Mouse (Mus musculus) G1E (cell line): ENCODE data around the gene Gm45716. TPM values are rescaled to one million over a fixed set of nuclear protein-coding genes. Genes with fewer than 3 reads are reported as not detected.

Experiments used
- ATAC-seq: 2 replicates; pipeline ENCODE4 v1.8.0; 2016; ENCODE audit warnings: mild to moderate bottlenecking; ENCODE audit not compliant: insufficient number of reproducible peaks, poor library complexity, low FRiP score, severe bottlenecking; ENCODE audit errors: extremely low read depth
- DNase-seq: peaks from one replicate; pipeline ENCODE4 v3.0.0; 2012; ENCODE audit warnings: low spot score
- H3K27me3 ChIP-seq: 2 replicates; pipeline ENCODE4 v1.6.1; 2012; ENCODE audit warnings: mild to moderate bottlenecking, low read length, inconsistent platforms; ENCODE audit not compliant: insufficient read depth
- H3K36me3 ChIP-seq: replicated peaks from 2 replicates; pipeline ENCODE3; 2012; ENCODE audit warnings: mild to moderate bottlenecking, inconsistent platforms
- H3K4me1 ChIP-seq: 2 replicates; pipeline ENCODE4 v1.6.1; 2012; ENCODE audit warnings: low read depth, low read length, inconsistent platforms, mixed read lengths; ENCODE audit not compliant: insufficient read depth
- H3K4me3 ChIP-seq: 2 replicates; pipeline ENCODE4 v1.5.1; 2012; ENCODE audit warnings: low read depth, mild to moderate bottlenecking, inconsistent platforms, low read length, moderate library complexity, mixed read lengths
- H3K9me3 ChIP-seq: replicated peaks from 2 replicates; pipeline ENCODE4 v1.6.1; 2012; ENCODE audit warnings: inconsistent platforms
- CTCF ChIP-seq: IDR thresholded peaks from 2 replicates; pipeline ENCODE4 v1.5.1; 2012; ENCODE audit warnings: low read depth, low read length, inconsistent platforms, mixed read lengths
- GATA1 ChIP-seq: IDR thresholded peaks from 2 replicates; pipeline ENCODE4 v1.6.1; 2012; ENCODE audit warnings: borderline replicate concordance, low read length, inconsistent platforms, mixed read lengths
- GATA2 ChIP-seq: IDR thresholded peaks from 2 replicates; pipeline ENCODE4 v1.6.1; 2012; ENCODE audit warnings: low read depth, low read length, inconsistent platforms, borderline replicate concordance
- POLR2AphosphoS5 ChIP-seq: IDR thresholded peaks from 2 replicates; pipeline ENCODE4 v1.6.1; 2012; ENCODE audit warnings: low read depth, low read length, inconsistent platforms; ENCODE audit not compliant: insufficient replicate concordance
- TAL1 ChIP-seq: conservative IDR thresholded peaks from 2 replicates; pipeline ENCODE4 v1.6.1; 2012; ENCODE audit warnings: low read depth, low read length, inconsistent platforms, mixed read lengths
- polyA plus RNA-seq: library from polyadenylated mRNA; stranded (reverse); fragments of >175 nt; gene quantifications from 2 replicates; pipeline ENCODE4 v1.2.3, GENCODE M21; 2012
- total RNA-seq, 2 experiments: library from RNA; stranded (forward) in 1 of 2; stranded (reverse) in 1 of 2; fragments of 200-1000 nt in 1 of 2; fragments of >200 nt in 1 of 2; fragmentation: Nextera tagmentation in 1 of 2; gene quantifications; 2 replicates each; pipeline ENCODE4 v1.2.3; 2014 to 2017

Gene Gm45716
- total and polyA plus RNA-seq, 3 experiments = 0.61 to 4.3 (median 2.3) TPM

DNA sequence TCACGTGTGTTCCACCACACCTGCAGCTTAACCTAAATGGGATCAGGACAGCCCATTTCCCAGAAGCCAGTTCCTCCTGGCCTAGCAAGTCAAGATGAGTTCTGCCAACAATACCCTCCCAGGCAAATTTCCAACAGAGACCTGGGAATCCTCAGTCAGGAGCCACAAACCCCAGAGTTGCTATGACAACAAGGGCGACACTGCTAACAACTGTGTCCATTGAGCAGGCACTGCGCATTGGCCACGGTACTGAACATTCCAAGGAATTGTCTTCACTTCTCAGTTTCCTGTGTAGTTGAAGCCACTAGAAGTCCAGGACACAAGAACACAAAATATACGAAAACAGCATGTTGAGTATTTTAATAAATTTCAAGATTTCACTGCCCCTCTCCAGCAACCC is 50.1 kb downstream of the Gm45716 start:
- DNase-seq (no peak), ATAC-seq (no peak)
- H3K27me3 ChIP-seq = no peaks in the 10 kb centered on the region
- H3K4me3 ChIP-seq = no peak overlapping the region
- H3K4me1 ChIP-seq = no peaks in the 10 kb centered on the region
- TF ChIP-seq GATA1 = no peak
- no peak for TF ChIP-seq CTCF
- TF ChIP-seq TAL1 = no peak
- 0 out of 2 replicates have a peak, but pooled peaks cover 3% of the 10 kb centered on the region for H3K9me3 ChIP-seq
- H3K36me3 ChIP-seq = no peaks in the 10 kb centered on the region

- DNase-seq (no peak), ATAC-seq (no peak)
- Histone ChIP-seq H3K4me3 (no peak overlapping the region), H3K36me3 (no peaks in the 10 kb centered on the region), H3K4me1 (no peaks in the 10 kb centered on the region), H3K9me3 (0 out of 2 replicates have a peak, but pooled peaks cover 3% of the 10 kb centered on the region), H3K27me3 (no peaks in the 10 kb centered on the region)
- TF ChIP-seq TAL1 = no peak
These were observed 51.2 kb downstream of the Gm45716 start for GRCm38 (mm10) chr11:90238657-90239056.

DNA sequence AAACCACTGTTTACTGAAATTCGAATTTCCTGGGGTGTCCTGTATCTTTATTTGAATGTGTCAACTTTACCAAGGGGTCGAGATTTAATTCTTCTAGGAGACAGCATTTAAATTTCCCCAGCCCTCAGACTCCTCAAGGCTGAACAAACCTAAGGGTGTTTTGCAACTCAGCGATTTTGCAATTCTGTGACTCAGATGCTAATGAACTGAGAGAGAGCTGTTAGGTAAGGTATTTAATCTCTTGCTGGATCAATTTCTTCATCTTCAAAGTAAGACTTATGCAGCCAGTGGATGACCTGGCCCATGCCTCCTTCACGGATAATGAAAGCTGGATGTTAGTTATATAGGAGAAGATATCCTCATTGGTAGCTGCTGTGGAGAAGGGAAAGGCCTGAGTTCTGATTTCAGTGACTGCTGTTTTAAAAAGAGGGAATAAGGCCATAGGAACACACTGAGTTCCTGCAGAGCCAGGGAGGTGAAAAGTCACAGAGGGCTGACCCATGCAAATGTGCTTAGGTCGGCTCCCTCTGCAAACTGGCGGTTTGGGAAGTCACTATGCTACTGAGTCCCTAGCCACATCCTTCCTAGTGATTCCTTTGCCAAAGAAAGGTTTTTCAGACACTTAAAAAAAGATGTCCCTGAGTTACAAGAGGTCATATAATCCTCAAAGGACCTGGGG is 53.3 kb downstream of the Gm45716 start:
- no peaks in the 10 kb centered on the region for H3K4me1 ChIP-seq
- no peaks in the 10 kb centered on the region; the same call in 1 of the 2 replicates for H3K27me3 ChIP-seq
- DNase-seq (no peak), ATAC-seq (no peak)
- TF ChIP-seq TAL1 (no peak), POLR2AphosphoS5 (no peak), GATA2 (no peak), GATA1 (no peak), CTCF (no peak)
- H3K4me3 ChIP-seq = no peak overlapping the region
- H3K9me3 ChIP-seq = 0 out of 2 replicates have a peak, but pooled peaks cover 3% of the 10 kb centered on the region
- no peaks in the 10 kb centered on the region for H3K36me3 ChIP-seq

DNA sequence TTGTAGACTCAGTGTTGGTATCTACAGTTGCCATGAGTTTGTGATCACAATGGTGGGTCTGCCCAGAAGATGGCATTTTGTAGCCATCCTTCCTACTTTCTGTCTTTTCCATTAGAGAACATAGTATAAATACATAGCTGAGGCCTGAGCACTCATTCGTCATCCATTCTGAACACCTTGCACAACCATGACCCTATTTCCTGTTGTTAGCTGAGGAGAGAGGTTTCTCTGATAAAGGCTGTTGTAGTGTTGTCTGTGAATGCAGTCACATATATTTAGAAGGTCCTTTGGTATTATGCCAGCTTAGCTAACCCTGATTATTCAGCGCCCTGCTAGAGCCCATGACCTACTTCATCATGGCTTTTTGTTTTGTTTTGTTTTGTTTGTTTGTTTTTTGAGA is 54.4 kb downstream of the Gm45716 start:
- H3K4me1 ChIP-seq = no peaks in the 10 kb centered on the region
- no peak overlapping the region for H3K4me3 ChIP-seq
- H3K9me3 ChIP-seq = 0 out of 2 replicates have a peak, but pooled peaks cover 3% of the 10 kb centered on the region
- TF ChIP-seq TAL1 (no peak), GATA2 (no peak), POLR2AphosphoS5 (no peak), CTCF (no peak), GATA1 (no peak)
- no peaks in the 10 kb centered on the region for H3K36me3 ChIP-seq
- DNase-seq (no peak), ATAC-seq (no peak)
- no peaks in the 10 kb centered on the region; the same call in 1 of the 2 replicates for H3K27me3 ChIP-seq

- TF ChIP-seq CTCF = no peak
- no peak for TF ChIP-seq GATA2
- no peak for TF ChIP-seq POLR2AphosphoS5
- H3K4me1 ChIP-seq = no peaks in the 10 kb centered on the region
- DNase-seq = no peak
- no peak overlapping the region for H3K4me3 ChIP-seq
- H3K9me3 ChIP-seq = no peaks in the 10 kb centered on the region
- no peaks in the 10 kb centered on the region; the same call in 1 of the 2 replicates for H3K27me3 ChIP-seq
- no peaks in the 10 kb centered on the region for H3K36me3 ChIP-seq
- no peak for ATAC-seq
These were observed 55.8 kb downstream of the Gm45716 start for GRCm38 (mm10) chr11:90243300-90243699.

DNA sequence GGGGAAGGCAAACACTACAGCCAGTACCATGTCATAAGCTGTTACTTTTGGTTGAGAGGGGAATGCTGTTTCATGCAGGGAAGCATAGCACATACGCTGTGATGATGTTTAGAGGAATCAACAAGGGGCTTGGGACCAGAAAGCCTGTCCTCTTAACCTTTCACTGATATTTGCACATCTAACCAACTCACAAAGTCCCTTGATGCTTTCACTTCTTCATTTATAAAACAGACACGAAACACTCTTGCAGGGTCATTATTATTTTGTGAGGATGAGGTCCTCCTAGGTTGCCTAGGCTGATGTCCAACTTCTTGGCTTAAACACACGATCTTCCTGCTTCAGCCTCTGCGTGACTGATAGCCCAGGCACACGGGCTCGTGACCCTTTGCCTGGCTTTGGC is 58.1 kb downstream of the Gm45716 start:
- no peaks in the 10 kb centered on the region; the same call in 1 of the 2 replicates for H3K27me3 ChIP-seq
- H3K4me3 ChIP-seq = no peak overlapping the region
- H3K9me3 ChIP-seq = peaks cover 11% of the 10 kb centered on the region
- H3K36me3 ChIP-seq = no peaks in the 10 kb centered on the region
- no peak for DNase-seq
- TF ChIP-seq GATA1 (no peak), CTCF (no peak), TAL1 (no peak), POLR2AphosphoS5 (no peak), GATA2 (no peak)
- ATAC-seq = no peak
- peaks cover 9% of the 10 kb centered on the region for H3K4me1 ChIP-seq

GRCm38 (mm10) chr11:90246676-90247075 is 59.2 kb downstream of the Gm45716 start:
- TF ChIP-seq GATA1 (no peak), TAL1 (no peak), GATA2 (no peak), POLR2AphosphoS5 (no peak), CTCF (no peak)
- Histone ChIP-seq H3K36me3 (no peaks in the 10 kb centered on the region), H3K9me3 (peaks cover 11% of the 10 kb centered on the region), H3K4me1 (peaks cover 9% of the 10 kb centered on the region), H3K4me3 (no peak overlapping the region), H3K27me3 (no peaks in the 10 kb centered on the region; the same call in 1 of the 2 replicates)
- DNase-seq (no peak), ATAC-seq (no peak)
